Mouse (Mus musculus): ENCODE results near the gene Letm1. TPM values are rescaled to one million over a fixed set of nuclear protein-coding genes. Genes with fewer than 3 reads are reported as not detected.
A peak's percentile ranks its signal among the peaks of the same experiment; 100 is the strongest.

Gene Letm1
- total RNA-seq, 1 experiment from 2014 or later = 19.7 TPM

- no peak for ATAC-seq (replicated peaks in 1 of 2; ENCODE audit: insufficient read depth in 1 of 2, low FRiP score in 2 of 2, low TSS enrichment in 1 of 2, low read depth in 1 of 2, poor library complexity in 2 of 2, severe bottlenecking in 2 of 2)
These were observed 60.2 kb downstream of the Letm1 start for GRCm38 (mm10) chr5:33722266-33723018.

GRCm38 (mm10) chr5:33721541-33722265, 60.9 kb downstream of the Letm1 start, which contains the start of gene Fgfr3:
Gene Fgfr3 (plus strand): TSS chr5:33721674.
- peak; percentile 27 to 49; a peak in 2 of 4 replicates for ATAC-seq (replicated peaks in 1 of 2; ENCODE audit: insufficient read depth in 1 of 2, low FRiP score in 2 of 2, low TSS enrichment in 1 of 2, low read depth in 1 of 2, poor library complexity in 2 of 2, severe bottlenecking in 2 of 2)

GRCm38 (mm10) chr5:33720852-33721490, 61.6 kb downstream of the Letm1 start:
- no peak for ATAC-seq (replicated peaks in 1 of 2; ENCODE audit: insufficient read depth in 1 of 2, low FRiP score in 2 of 2, low TSS enrichment in 1 of 2, low read depth in 1 of 2, poor library complexity in 2 of 2, severe bottlenecking in 2 of 2)

DNA sequence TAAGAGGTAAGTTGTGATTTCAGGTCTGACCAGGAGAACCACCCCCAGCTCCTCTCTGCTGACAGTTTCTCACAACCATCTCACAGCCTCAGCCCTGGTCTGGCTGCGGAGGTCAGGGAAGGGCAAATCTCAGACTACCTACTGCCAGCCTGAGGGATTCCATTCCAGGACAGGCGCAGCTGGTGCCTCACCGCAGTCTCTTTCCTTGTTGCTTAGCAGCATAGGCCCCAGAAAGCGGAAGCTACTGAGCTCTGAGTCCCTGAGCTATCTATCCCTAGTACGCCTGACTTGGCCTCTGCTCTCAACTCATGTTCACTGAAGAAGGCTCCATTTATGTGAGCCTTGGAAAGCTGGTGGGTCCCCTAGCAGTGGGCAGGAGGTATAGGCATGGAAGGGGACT, 64.2 kb downstream of the Letm1 start:
- no peak for ATAC-seq (replicated peaks in 1 of 2; ENCODE audit: insufficient read depth in 1 of 2, low FRiP score in 2 of 2, low TSS enrichment in 1 of 2, low read depth in 1 of 2, poor library complexity in 2 of 2, severe bottlenecking in 2 of 2)

DNA sequence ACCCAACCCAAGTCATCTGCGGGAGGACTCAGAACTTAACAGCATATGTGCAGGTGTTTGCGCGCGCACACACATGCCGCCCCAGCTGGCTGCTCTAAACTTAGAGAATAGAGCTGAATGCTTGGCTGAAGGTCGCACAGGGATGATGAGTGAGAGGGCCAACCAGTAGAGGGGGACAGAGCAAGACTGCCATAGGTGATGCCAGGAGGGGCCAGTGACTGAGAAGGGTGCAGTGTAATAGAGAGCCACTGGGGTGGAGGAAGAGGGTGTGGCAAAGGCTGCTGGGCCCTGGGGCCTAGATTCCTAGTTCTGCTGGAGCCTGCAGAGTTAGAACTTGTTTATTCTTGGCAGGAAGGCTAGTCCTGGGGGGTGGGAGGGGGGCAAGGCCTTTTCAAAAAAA, 66.2 kb downstream of the Letm1 start:
- ATAC-seq (replicated peaks in 1 of 2; ENCODE audit: insufficient read depth in 1 of 2, low FRiP score in 2 of 2, low TSS enrichment in 1 of 2, low read depth in 1 of 2, poor library complexity in 2 of 2, severe bottlenecking in 2 of 2) = peak; percentile 68 to 71; a peak in 3 of 4 replicates

DNA sequence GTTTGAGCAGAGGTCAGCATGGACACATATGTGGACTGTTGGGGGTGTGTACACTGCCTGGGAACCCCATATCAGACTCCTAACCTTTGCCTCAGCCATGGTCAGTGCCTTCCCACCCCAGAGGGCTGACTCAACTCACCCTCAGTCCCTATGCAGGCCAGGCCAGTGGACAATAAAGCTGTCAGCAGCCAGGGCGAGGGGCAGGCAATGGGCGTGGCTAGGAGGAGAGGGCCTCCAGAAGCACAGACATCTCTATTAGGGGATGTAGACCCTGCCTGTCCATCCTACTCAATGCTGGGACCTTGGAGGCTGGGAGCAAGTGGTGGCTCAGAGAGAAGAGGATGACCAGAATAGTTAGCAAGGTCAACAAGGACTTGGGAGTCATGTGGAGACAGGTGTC, 67.4 kb downstream of the Letm1 start:
- no peak for ATAC-seq (replicated peaks in 1 of 2; ENCODE audit: insufficient read depth in 1 of 2, low FRiP score in 2 of 2, low TSS enrichment in 1 of 2, low read depth in 1 of 2, poor library complexity in 2 of 2, severe bottlenecking in 2 of 2)

DNA sequence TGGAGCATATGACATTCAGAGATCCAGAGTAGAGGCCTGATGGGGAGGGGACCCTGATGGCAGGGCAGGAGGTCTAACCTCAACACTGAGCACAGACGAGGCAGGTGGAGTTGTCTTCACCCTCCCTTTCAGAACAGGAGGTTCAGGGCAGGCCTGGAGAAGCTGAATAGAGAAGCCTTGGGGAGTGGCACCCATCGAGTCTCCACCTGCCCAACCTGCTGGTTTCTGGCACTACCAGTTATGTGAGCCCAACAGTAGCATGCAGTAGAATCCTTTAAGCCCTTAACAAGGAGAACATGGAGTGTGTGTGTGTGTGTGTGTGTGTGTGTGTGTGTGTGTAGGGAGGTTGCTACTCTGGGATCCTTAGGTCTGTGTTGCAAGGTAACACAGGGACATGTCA, 70.1 kb downstream of the Letm1 start:
- ATAC-seq (replicated peaks in 1 of 2; ENCODE audit: insufficient read depth in 1 of 2, low FRiP score in 2 of 2, low TSS enrichment in 1 of 2, low read depth in 1 of 2, poor library complexity in 2 of 2, severe bottlenecking in 2 of 2) = no peak

GRCm38 (mm10) chr5:33709037-33709436, 73.6 kb downstream of the Letm1 start:
- ATAC-seq (replicated peaks in 1 of 2; ENCODE audit: insufficient read depth in 1 of 2, low FRiP score in 2 of 2, low TSS enrichment in 1 of 2, low read depth in 1 of 2, poor library complexity in 2 of 2, severe bottlenecking in 2 of 2) = no peak

DNA sequence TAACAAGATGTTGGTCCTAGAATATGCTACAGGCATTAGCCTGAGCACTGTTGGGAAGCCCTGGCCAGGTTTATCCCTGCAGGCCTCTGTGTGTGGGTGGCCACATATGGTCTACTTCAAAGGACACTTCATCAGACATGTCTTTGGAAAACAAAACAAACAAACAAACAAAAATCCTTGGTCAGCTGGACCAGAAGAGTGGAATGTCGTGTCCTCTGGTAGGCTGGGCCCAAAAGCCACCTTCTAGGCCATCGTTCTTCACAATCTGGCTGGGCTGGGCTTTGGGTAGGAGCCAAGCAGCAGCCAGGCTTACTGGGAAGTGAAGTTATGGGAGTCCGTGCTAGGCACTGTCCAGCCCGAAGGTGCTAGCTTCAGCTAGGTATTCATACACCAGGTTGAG, 75.5 kb downstream of the Letm1 start:
- ATAC-seq (replicated peaks in 1 of 2; ENCODE audit: insufficient read depth in 1 of 2, low FRiP score in 2 of 2, low TSS enrichment in 1 of 2, low read depth in 1 of 2, poor library complexity in 2 of 2, severe bottlenecking in 2 of 2) = no peak

DNA sequence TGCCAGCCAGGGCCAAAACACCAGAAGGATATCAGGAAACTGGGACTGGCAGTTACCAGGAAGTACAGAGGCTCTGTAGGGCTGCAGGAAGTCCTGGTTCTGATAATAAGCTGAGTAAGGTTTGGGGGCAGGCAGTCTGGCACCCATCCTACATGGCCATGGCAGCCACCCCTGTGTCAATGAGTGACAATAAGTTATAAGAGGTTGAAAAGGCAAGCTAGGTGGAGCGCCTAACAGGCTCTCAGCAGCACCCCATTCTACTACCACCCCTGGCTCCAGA, 76.3 kb downstream of the Letm1 start:
- ATAC-seq (replicated peaks in 1 of 2; ENCODE audit: insufficient read depth in 1 of 2, low FRiP score in 2 of 2, low TSS enrichment in 1 of 2, low read depth in 1 of 2, poor library complexity in 2 of 2, severe bottlenecking in 2 of 2) = peak in 1 of 2 experiments; percentile 57; a peak in 1 of 4 replicates

DNA sequence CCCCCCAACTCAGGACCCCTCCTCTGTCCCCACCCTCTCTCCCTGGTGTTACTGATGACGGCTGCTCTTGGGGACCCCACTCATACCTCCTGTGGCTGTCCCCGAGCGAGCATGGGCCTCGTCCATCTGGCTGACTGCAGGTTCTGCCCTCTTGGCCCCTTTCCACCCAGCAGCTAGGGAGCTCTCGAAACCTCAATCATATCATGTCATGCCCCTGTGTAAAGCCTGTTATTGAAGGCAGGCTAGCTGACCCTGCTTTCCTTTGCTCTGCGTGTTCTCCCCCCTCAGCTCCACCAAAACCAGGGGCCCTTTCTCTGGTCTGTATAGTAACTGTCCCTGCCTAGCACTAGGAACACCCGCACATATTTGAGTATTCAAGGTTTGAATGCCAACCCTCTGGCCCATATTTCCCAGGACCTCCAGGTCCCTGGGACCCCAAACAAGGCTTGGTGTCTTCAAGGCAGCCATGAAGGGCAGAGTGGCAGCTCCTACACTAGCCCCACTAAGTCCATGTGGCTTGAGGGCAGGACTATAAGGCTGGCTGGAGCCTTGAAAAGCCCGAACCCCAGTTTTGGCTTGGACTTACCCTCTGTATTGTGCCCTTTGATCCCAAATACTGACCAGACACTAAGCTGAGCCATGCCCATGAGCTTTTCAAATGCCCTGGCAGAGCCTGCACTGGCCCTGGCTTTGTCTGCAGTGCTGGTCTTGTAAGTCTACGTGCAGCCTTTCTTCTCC, 76.8 kb downstream of the Letm1 start:
- ATAC-seq (replicated peaks in 1 of 2; ENCODE audit: insufficient read depth in 1 of 2, low FRiP score in 2 of 2, low TSS enrichment in 1 of 2, low read depth in 1 of 2, poor library complexity in 2 of 2, severe bottlenecking in 2 of 2) = no peak

DNA sequence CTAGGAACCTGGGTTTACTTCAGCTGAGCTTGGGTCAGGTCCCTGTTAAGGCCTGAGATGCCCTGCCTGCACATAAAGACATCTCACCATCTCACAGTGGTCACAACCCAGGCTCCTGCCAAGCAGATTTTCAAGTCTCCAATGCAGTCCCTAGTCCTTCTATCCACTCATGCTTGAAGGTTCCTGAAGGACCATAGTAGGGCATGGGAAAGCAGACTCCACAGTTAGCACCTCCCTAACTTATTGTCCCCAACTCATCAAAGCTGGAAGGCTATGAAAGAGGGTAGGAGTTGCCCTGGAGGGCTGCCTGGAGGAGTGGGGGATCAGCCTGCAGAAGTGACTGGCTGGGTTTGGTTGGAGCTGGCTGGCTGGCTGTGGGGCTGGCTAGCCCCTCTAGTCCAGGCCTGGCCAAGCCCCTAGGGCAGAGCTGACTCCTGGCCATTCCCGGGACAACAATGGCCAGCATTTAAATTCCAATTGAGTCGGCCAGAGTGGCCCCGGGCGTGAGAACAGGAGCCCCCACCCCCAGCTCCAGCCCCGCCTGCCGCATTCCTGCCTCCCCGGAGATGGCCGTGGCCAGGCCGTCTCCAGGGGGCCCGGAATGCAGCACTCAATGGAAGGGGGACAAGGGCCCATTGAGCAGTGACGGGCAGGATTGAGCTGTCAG, 77.5 kb downstream of the Letm1 start:
- ATAC-seq (replicated peaks in 1 of 2; ENCODE audit: insufficient read depth in 1 of 2, low FRiP score in 2 of 2, low TSS enrichment in 1 of 2, low read depth in 1 of 2, poor library complexity in 2 of 2, severe bottlenecking in 2 of 2) = no peak

DNA sequence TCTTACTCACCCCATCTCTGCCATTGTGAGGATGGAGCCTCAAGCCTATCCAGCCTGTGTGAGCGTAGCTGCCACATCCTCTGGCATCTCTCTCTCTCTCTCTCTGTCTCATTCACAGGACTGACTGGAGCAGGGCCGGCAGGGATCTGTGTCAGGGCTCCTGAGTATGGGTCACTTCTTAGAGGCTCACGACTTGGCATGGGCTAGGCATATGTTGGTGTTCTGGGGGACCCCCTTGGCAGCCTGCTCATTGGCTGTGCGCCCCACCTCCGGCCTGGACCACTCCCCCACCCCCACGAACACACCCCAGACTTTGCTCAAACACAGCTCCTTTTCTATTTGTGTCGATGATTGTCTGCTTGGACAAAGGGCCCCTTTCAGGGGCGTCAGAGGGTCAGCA, 78.6 kb downstream of the Letm1 start:
- ATAC-seq (replicated peaks in 1 of 2; ENCODE audit: insufficient read depth in 1 of 2, low FRiP score in 2 of 2, low TSS enrichment in 1 of 2, low read depth in 1 of 2, poor library complexity in 2 of 2, severe bottlenecking in 2 of 2) = no peak

DNA sequence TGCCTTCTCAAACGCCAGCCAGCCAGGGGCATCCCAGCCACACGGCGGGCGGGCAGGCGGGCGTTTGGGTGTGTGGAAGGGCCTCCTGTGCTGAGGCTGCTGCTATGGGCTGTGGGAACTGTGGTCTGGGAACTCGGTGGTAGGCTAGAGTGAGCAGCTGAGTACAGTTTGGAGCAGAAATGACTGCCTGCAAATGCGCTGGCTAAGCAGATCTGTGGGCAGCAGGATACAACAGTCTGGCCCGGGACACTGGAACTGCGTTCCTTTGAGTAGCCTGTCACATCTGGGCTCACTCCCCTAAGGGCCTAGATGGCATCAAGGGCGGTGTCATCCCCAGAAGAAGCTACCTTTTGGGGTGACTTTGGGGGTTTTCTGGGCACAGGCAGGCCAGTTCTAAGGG, 80.8 kb downstream of the Letm1 start:
- no peak for ATAC-seq (replicated peaks in 1 of 2; ENCODE audit: insufficient read depth in 1 of 2, low FRiP score in 2 of 2, low TSS enrichment in 1 of 2, low read depth in 1 of 2, poor library complexity in 2 of 2, severe bottlenecking in 2 of 2)

DNA sequence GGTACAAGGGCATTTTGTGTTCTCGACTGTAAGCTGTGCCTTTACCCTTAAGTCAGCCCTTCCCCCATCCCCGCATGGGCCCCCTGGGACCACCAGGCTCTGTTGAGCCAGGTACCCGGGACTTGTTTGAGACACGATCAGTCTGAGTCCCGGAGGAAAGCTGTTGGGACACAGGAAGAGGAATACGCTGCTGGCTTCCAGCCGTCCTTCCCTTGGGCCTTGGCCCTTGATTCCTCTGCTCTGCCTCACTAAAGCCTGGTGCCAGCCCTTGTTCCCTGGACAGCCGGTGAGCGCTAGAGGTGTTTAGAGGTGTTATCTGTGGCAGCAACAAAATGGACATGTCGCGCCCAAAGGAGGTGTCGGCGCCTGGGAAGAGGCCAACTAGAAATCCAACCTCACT, 82.6 kb downstream of the Letm1 start:
- ATAC-seq (replicated peaks in 1 of 2; ENCODE audit: insufficient read depth in 1 of 2, low FRiP score in 2 of 2, low TSS enrichment in 1 of 2, low read depth in 1 of 2, poor library complexity in 2 of 2, severe bottlenecking in 2 of 2) = no peak

DNA sequence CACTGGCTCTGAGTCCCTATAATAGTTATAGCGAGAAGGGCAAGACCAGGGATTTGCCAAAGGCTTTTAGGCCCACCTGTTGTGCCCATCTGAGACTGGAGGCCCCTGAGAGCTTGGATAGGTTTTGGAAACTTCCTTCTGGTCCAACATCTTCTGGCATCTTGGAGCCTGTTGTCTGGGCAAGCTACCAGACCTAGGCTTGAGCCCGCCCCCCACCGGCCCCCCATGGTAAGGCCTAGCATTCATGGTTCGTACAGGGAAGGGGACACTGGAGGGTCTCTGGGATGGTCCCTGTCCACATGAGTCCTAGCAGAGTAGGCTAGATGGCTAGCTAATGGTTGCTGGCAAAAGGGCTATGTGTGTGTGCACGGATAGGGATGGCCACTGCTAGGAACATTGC, 83.9 kb downstream of the Letm1 start:
- ATAC-seq (replicated peaks in 1 of 2; ENCODE audit: insufficient read depth in 1 of 2, low FRiP score in 2 of 2, low TSS enrichment in 1 of 2, low read depth in 1 of 2, poor library complexity in 2 of 2, severe bottlenecking in 2 of 2) = no peak

GRCm38 (mm10) chr5:33697947-33698512, 84.6 kb downstream of the Letm1 start:
- ATAC-seq (replicated peaks in 1 of 2; ENCODE audit: insufficient read depth in 1 of 2, low FRiP score in 2 of 2, low TSS enrichment in 1 of 2, low read depth in 1 of 2, poor library complexity in 2 of 2, severe bottlenecking in 2 of 2) = no peak
